Mouse (Mus musculus) C2C12 (cell line): ENCODE measurements around the gene Atp6ap1l. TPM values are rescaled to one million over a fixed set of nuclear protein-coding genes. Genes with fewer than 3 reads are reported as not detected.

ENCODE experiments used
- H3K27me3 ChIP-seq: one replicate; pipeline ENCODE4 v1.6.1; 2011; ENCODE audit not compliant: control insufficient read depth, insufficient read depth, insufficient read length
- H3K36me3 ChIP-seq: one replicate; pipeline ENCODE4 v1.6.1; 2011; ENCODE audit not compliant: control insufficient read depth, insufficient read depth
- H3K4me3 ChIP-seq: one replicate; pipeline ENCODE4 v1.5.1; 2011; ENCODE audit warnings: mild to moderate bottlenecking, control low read depth; ENCODE audit not compliant: poor library complexity, insufficient read depth, severe bottlenecking
- H3K79me2 ChIP-seq: one replicate; pipeline ENCODE4 v1.6.1; 2011; ENCODE audit not compliant: control insufficient read depth, insufficient read depth
- H3K79me3 ChIP-seq: one replicate; pipeline ENCODE4 v1.6.1; 2011; ENCODE audit warnings: low read depth, control low read depth
- H3ac ChIP-seq: one replicate; pipeline ENCODE3; 2011; ENCODE audit warnings: low read depth; ENCODE audit not compliant: control insufficient read depth, insufficient read length
- CEBPB ChIP-seq: IDR thresholded peaks from one replicate; pipeline ENCODE4 v1.6.1; 2011; ENCODE audit warnings: low read depth, mild to moderate bottlenecking, control low read depth, moderate library complexity
- CTCF ChIP-seq: IDR thresholded peaks from one replicate; pipeline ENCODE4 v1.5.1; 2011; ENCODE audit not compliant: control insufficient read depth, insufficient read depth, insufficient read length
- FOSL1 ChIP-seq: IDR thresholded peaks from one replicate; pipeline ENCODE4 v1.8.0; 2011; ENCODE audit warnings: mild to moderate bottlenecking, low read length; ENCODE audit not compliant: poor library complexity, insufficient read depth, severe bottlenecking
- MAX ChIP-seq: IDR thresholded peaks from one replicate; pipeline ENCODE4 v1.6.1; 2011; ENCODE audit warnings: mild to moderate bottlenecking, control low read depth
- MYOD1 ChIP-seq: IDR thresholded peaks from one replicate; pipeline ENCODE4 v1.6.1; 2011; ENCODE audit warnings: low read depth; ENCODE audit not compliant: control insufficient read depth, insufficient read length
- MYOG ChIP-seq: IDR thresholded peaks from one replicate; pipeline ENCODE4 v1.6.1; 2011; ENCODE audit not compliant: control insufficient read depth, insufficient read length; ENCODE audit errors: extremely low read depth
- USF1 ChIP-seq: IDR thresholded peaks from one replicate; pipeline ENCODE4 v1.6.1; 2011; ENCODE audit warnings: low read depth, mild to moderate bottlenecking, control low read depth, moderate library complexity
- polyA plus RNA-seq: library from polyadenylated mRNA; unstranded; fragments of >200 nt; fragmentation: generic; extraction: Trizol; gene quantifications from one replicate; pipeline ENCODE4 v1.2.1, GENCODE M21; 2012; ENCODE audit warnings: missing spikeins

Gene Atp6ap1l
- polyA plus RNA-seq, 1 experiment: not detected

DNA sequence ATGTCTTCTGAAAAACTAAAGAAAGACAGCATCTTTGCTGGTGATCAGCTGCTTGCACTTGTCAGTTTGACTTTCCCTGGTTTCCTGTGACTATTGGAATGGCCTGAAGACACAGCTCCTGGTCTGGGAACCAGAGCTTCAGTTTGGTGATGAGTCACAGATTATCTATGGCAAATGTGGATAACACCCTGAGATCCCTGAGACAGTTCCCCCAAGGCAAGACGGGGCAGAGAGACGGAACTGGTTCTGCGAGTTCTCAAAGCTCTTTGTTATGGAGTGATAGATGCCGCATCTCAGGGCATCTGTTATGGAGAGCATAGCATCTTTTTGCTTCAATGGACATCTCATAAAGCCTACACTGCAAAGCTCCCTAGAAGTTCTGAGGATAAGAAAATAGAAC is 33.6 kb downstream of the Atp6ap1l start:
- Histone ChIP-seq H3K79me2 (no peaks in the 10 kb centered on the region), H3K27me3 (no peaks in the 10 kb centered on the region)
- no peak for TF ChIP-seq USF1
- no peak for TF ChIP-seq MYOG
- TF ChIP-seq FOSL1: no peak
- no peak for TF ChIP-seq CTCF
- TF ChIP-seq MYOD1: no peak
- TF ChIP-seq CEBPB: no peak
- no peak for TF ChIP-seq MAX

DNA sequence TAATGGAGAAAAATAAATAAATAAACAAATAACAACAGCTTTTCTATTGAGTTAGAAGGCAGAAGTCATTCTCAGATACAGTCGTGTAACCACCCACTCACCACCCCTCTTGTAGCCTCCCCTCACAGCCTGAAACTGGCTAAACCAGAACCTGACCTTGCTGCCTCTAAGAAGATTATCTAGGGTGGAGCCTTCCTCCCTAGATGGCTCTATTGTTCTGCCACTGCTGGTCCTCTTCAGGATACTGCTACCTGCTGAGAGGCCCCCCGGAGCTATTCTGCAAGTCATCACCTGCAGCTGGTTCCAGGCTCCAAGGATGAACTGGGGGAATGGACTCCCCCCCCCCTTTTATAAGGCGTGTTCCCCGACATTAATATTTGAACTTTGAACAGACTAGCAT is 36.0 kb downstream of the Atp6ap1l start:
- H3K36me3 ChIP-seq: no peaks in the 10 kb centered on the region
- H3K79me2 ChIP-seq: no peaks in the 10 kb centered on the region
- no peaks in the 10 kb centered on the region for H3K79me3 ChIP-seq
- no peak overlapping the region for H3ac ChIP-seq
- no peaks in the 10 kb centered on the region for H3K27me3 ChIP-seq
- H3K4me3 ChIP-seq: no peak overlapping the region
- TF ChIP-seq USF1: no peak

More for the DNA sequence above, 33.6 kb downstream of the Atp6ap1l start:
- H3K4me3 ChIP-seq: no peak overlapping the region
- H3K79me3 ChIP-seq: no peaks in the 10 kb centered on the region
- H3ac ChIP-seq: no peak overlapping the region
- H3K36me3 ChIP-seq: no peaks in the 10 kb centered on the region

GRCm38 (mm10) chr13:90862138-90862537 is 43.0 kb downstream of the Atp6ap1l start:
- Histone ChIP-seq H3K4me3 (no peak overlapping the region), H3K27me3 (no peaks in the 10 kb centered on the region), H3K79me3 (no peaks in the 10 kb centered on the region), H3K36me3 (no peaks in the 10 kb centered on the region), H3K79me2 (no peaks in the 10 kb centered on the region), H3ac (no peak overlapping the region)
- TF ChIP-seq USF1 (no peak), CTCF (no peak), MAX (no peak), CEBPB (no peak)

DNA sequence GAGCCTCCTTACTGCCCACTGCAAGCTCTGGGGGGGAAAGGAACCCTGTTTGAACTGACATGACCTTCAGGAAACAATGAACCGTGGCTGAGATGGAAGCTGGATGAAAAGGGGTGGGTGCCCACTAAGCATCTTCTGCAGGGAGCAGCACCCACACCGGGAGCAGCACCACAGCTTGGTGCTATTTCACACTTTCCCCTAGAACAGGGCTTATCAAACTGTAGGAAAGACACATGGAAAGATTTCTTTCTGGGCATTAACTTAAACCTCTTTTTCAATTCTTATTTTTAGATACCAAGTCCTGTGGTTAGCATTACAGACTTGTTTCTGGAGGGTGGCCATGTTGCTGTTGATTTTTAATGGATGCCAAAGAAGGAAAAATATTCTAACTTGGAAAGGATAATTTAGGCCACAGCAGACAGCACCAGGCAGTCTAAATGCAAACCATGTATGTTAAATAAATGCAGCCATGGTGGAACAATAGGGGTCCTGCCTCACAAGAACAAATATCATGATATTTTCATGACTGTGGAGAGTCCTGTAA is 44.2 kb downstream of the Atp6ap1l start:
- no peak overlapping the region for H3ac ChIP-seq
- H3K79me2 ChIP-seq: no peaks in the 10 kb centered on the region
- H3K27me3 ChIP-seq: no peaks in the 10 kb centered on the region
- no peaks in the 10 kb centered on the region for H3K36me3 ChIP-seq
- no peaks in the 10 kb centered on the region for H3K79me3 ChIP-seq
- TF ChIP-seq USF1 (no peak), CEBPB (no peak), MYOD1 (no peak)
- no peak overlapping the region for H3K4me3 ChIP-seq

DNA sequence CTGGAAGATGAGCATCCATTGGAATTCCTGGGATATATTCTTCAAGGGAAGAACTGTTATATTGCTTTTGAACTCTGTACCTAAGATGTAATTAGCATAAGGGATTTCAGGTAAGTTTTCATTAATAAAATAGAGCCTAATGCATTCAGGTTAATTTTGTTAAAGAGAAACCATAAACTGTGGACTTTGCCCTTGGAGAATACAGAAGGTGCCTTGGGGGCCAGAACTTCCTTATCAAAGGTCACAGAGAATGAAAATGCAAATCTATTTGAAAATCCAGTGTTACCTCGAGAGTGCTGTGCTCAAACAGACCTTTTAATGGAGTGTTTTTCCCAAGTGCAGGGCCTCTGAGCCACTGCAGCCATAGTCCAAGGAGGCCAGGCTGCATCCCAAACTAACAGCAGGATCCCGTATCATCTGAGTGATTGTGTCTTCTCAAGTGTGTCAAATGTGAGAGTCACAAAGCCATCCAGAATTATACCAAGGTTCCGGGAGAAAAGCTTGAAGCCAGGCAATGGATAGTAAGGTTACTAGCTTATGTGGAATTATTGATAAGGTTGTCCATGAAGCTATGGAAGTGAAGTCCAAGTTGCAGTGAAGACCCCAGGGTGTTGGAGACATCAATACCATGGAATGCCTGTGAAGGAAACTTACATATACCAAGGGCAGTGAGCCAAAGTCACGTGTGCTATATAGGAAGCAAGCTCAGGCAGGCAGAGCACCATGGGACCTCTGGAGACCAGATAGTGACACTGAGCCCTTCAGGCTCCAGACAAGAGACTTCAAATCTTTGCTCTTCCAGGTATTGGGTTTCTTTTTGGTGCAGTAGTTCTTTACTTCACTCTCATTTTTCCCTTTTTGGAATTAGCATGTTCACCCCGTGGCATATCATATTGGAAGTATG is 52.2 kb downstream of the Atp6ap1l start:
- H3K4me3 ChIP-seq: no peak overlapping the region
- TF ChIP-seq MAX: no peak
- TF ChIP-seq MYOD1: no peak
- TF ChIP-seq CEBPB: no peak
- TF ChIP-seq FOSL1: no peak
- TF ChIP-seq MYOG: no peak
- no peak for TF ChIP-seq USF1
- no peak for TF ChIP-seq CTCF
- H3K79me3 ChIP-seq: no peaks in the 10 kb centered on the region
- no peak overlapping the region for H3ac ChIP-seq
- no peaks in the 10 kb centered on the region for H3K79me2 ChIP-seq
- H3K27me3 ChIP-seq: no peaks in the 10 kb centered on the region
- H3K36me3 ChIP-seq: no peaks in the 10 kb centered on the region

DNA sequence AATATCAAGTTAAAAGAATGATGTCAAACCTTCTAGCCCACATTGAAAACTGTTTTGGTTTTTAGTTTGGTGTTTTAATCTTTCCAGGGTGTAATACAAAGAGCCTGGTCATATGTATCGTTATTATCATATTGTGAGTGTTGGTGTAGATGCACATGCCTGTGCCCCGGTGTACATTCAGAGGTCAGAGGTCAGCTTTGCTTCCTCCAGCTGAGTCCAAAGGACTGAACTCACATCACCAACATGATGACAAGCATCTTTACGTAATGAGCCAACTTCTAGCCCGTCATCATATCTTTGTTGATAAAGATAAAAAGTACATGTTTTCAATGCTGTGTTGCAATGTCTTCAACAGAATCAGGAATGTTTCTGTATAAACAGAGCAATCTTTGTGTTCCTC is 53.4 kb downstream of the Atp6ap1l start:
- Histone ChIP-seq H3ac (no peak overlapping the region), H3K4me3 (no peak overlapping the region), H3K27me3 (no peaks in the 10 kb centered on the region), H3K36me3 (no peaks in the 10 kb centered on the region), H3K79me3 (no peaks in the 10 kb centered on the region), H3K79me2 (no peaks in the 10 kb centered on the region)
- no peak for TF ChIP-seq FOSL1
- TF ChIP-seq MYOD1: no peak
- TF ChIP-seq MYOG: no peak
- TF ChIP-seq CEBPB: no peak
- no peak for TF ChIP-seq MAX
- TF ChIP-seq USF1: no peak
- no peak for TF ChIP-seq CTCF
